24 mouse cellular contexts compared by ENCODE assay signal in the genomic region with DNA sequence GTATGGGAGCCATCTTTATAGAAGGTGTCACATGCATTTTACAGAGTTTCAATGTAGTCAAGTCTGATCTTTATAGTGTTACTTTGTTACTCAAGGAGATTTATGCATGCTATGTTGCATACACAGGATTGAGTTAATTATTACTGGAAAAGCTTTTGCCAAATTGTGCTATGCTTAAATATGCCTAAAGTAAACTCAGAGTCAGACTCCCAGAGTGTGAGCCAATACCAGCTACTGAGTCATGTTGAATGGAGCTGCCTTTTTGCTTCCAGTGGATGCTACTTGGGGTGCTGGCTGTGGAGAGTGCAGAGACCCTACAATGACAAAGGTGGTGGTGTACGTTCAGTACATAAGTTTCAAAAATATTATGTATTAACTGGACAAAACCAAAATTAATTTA.
A peak's percentile ranks its signal among the peaks of the same experiment; 100 is the strongest.
DNase-seq lines count a peak whose midpoint lies in the region; ATAC-seq and TF ChIP-seq lines count a peak whose summit lies in the region.
"Had no signal": no experiment of that assay in that cellular context is flagged by ENCODE, and none has a peak within 500 bp of the region (broad histone marks: within the 10 kb centered on the region; RNA-seq: fewer than 3 reads in every experiment).

No protein-coding gene starts in this region.

- no peak for TF ChIP-seq EP300 in heart, adult 2 months (IDR thresholded peaks at IDR 0.05; ENCODE audit: insufficient read depth, low read depth, low read length)
- TF ChIP-seq EP300 in liver, postnatal 0 days (IDR thresholded peaks at IDR 0.05; ENCODE audit: low read depth): no peak

- H3K79me2 ChIP-seq in heart, adult 2 months (replicated peaks; ENCODE audit: control insufficient read depth, insufficient read depth, low read length): no peaks in the 10 kb centered on the region

- peak; percentile 9 for DNase-seq in heart, adult 11 months
- DNase-seq in heart, adult 2 months: no peak
- peak; percentile 5 for DNase-seq in kidney, postnatal 14 days
- no peak for DNase-seq in kidney, adult 9 months
- no peak for DNase-seq in liver, postnatal 0 days
- no peak for DNase-seq in liver
- DNase-seq in Patski (ENCODE audit: low read depth, low spot score): peak; percentile 28
- DNase-seq: adrenal gland, adult 2 months; adrenal gland, postnatal 10 days; adrenal gland, postnatal 25 days; B cell, adult 2 months; cerebellum, adult 11 months; cerebellum, adult 18-20 months; cerebellum, adult 8-10 months; cerebellum, adult 9-11 months; cerebellum, postnatal 25 days had no signal

- in situ Hi-C loops in Patski (cut with MboI; ENCODE audit: low pct_unique_long_range_greater_than_20kb): no loop called here

- POLR2A ChIA-PET in Patski (lab: Charles Lee): no interaction called here

- no peak overlapping the region for H3K4me2 ChIP-seq in liver, postnatal 0 days (ENCODE audit: low read depth, low read length)
- no peak overlapping the region for H3K4me2 ChIP-seq in forebrain, embryonic 12.5 days
- H3K4me2 ChIP-seq: embryonic facial prominence, embryonic 12.5 days had no signal

- TF ChIP-seq POLR2A in heart, adult 2 months (IDR thresholded peaks at IDR 0.05; ENCODE audit: insufficient read depth, low read depth, low read length): no peak

- peak; percentile 53 for ATAC-seq in liver, postnatal 0 days
- peak; percentile 62 for ATAC-seq in Patski
- no peak for ATAC-seq in forebrain, embryonic 12.5 days (ENCODE audit: low FRiP score)
- ATAC-seq: CD4-positive, CD25-positive, alpha-beta regulatory T cell, adult 4 months; forebrain, embryonic 14.5 days; forebrain, embryonic 16.5 days had no signal

- H3K4me1 ChIP-seq in heart, adult 2 months (ENCODE audit: control insufficient read depth, insufficient read depth, low read length): no peaks in the 10 kb centered on the region
- no peaks in the 10 kb centered on the region for H3K4me1 ChIP-seq in liver, postnatal 0 days (ENCODE audit: insufficient read depth)
- H3K4me1 ChIP-seq in forebrain, embryonic 12.5 days: no peaks in the 10 kb centered on the region
- H3K4me1 ChIP-seq: embryonic facial prominence, embryonic 10.5 days; embryonic facial prominence, embryonic 12.5 days had no signal

- no peaks in the 10 kb centered on the region for H3K36me3 ChIP-seq in heart, adult 2 months (ENCODE audit: control insufficient read depth, insufficient read depth, low read length)
- H3K36me3 ChIP-seq in liver, postnatal 0 days (replicated peaks; ENCODE audit: insufficient read depth, low read length): no peaks in the 10 kb centered on the region
- 0 out of 2 replicates have a peak, but pooled peaks cover 2% of the 10 kb centered on the region for H3K36me3 ChIP-seq in forebrain, embryonic 12.5 days (replicated peaks)
- H3K36me3 ChIP-seq: embryonic facial prominence, embryonic 12.5 days had no signal

- CTCF ChIA-PET in Patski (lab: Charles Lee): interaction anchor here (1.3 to 2.3 kb wide), 3 partner anchors 10 to 17 kb away, joined by 4 to 8 read pairs (median 4); no protein-coding TSS in a partner anchor

- no peak overlapping the region for H3K4me3 ChIP-seq in heart, adult 2 months
- H3K4me3 ChIP-seq in liver, postnatal 0 days (ENCODE audit: low read depth, low read length): no peak overlapping the region
- H3K4me3 ChIP-seq in forebrain, embryonic 12.5 days (replicated peaks): no peak overlapping the region
- H3K4me3 ChIP-seq: embryonic facial prominence, embryonic 10.5 days; embryonic facial prominence, embryonic 12.5 days had no signal

- no peak overlapping the region for H3K27ac ChIP-seq in heart, adult 2 months
- H3K27ac ChIP-seq in liver, postnatal 0 days (ENCODE audit: low read depth): no peak overlapping the region
- no peak overlapping the region for H3K27ac ChIP-seq in forebrain, embryonic 12.5 days
- H3K27ac ChIP-seq: embryonic facial prominence, embryonic 10.5 days; embryonic facial prominence, embryonic 12.5 days had no signal

- H3K27me3 ChIP-seq in heart, adult 2 months (ENCODE audit: control insufficient read depth, insufficient read depth, low read length): no peaks in the 10 kb centered on the region
- no peaks in the 10 kb centered on the region for H3K27me3 ChIP-seq in liver, postnatal 0 days (ENCODE audit: insufficient read depth, low read length)
- no peaks in the 10 kb centered on the region for H3K27me3 ChIP-seq in Patski
- no peaks in the 10 kb centered on the region for H3K27me3 ChIP-seq in forebrain, embryonic 12.5 days
- H3K27me3 ChIP-seq: CH12.LX; embryonic facial prominence, embryonic 12.5 days had no signal

- WGBS in heart, adult 2 months: 90% methylated on average over 1 of the region's 1 CpGs
- 85% methylated on average over 1 of the region's 1 CpGs for WGBS in liver, postnatal 0 days (ENCODE audit: insufficient replicate concordance)
- 93% methylated on average over 1 of the region's 1 CpGs for WGBS in forebrain, embryonic 12.5 days

- H3K9me3 ChIP-seq in liver, postnatal 0 days (ENCODE audit: low read length): no peaks in the 10 kb centered on the region
- no peaks in the 10 kb centered on the region for H3K9me3 ChIP-seq in forebrain, embryonic 12.5 days
- H3K9me3 ChIP-seq: embryonic facial prominence, embryonic 10.5 days; embryonic facial prominence, embryonic 12.5 days; G1E had no signal

- H3K9ac ChIP-seq in heart, adult 2 months (ENCODE audit: low read depth, low read length): no peak overlapping the region
- no peak overlapping the region for H3K9ac ChIP-seq in liver, postnatal 0 days (replicated peaks)
- no peak overlapping the region for H3K9ac ChIP-seq in forebrain, embryonic 12.5 days
- H3K9ac ChIP-seq: embryonic facial prominence, embryonic 12.5 days had no signal

- TF ChIP-seq CTCF in heart, adult 2 months (IDR thresholded peaks at IDR 0.05): no peak
- no peak for TF ChIP-seq CTCF in liver, postnatal 0 days (IDR thresholded peaks at IDR 0.05; ENCODE audit: low read depth)
- no peak for TF ChIP-seq CTCF in Patski (IDR thresholded peaks at IDR 0.05)

- intact Hi-C loops in heart, adult 2 months (cut with DNase I): no loop called here

Comparison
In these comparisons a context has a peak if more than half of its experiments do, and no peak if none do; other contexts are left out.
1. DNase-seq: peak in heart, adult 11 months (single experiment), kidney, postnatal 14 days (single experiment) and Patski (single experiment); none in heart, adult 2 months (0 of 2), kidney, adult 9 months (single experiment), liver, postnatal 0 days (single experiment) and liver (single experiment).